Mouse (Mus musculus): ENCODE measurements around the gene Hhat.

The Hhat gene

GRCm38 (mm10) chr1:192770495-192771331 lies at the start of gene Hhat:
Hhat (minus strand) TSS chr1:192771223.
- no peak for DNase-seq (ENCODE audit: low read depth, low spot score)

- no peak for DNase-seq (ENCODE audit: low read depth, low spot score)
These were observed 47.3 kb upstream of the Hhat start for GRCm38 (mm10) chr1:192818334-192818733.

GRCm38 (mm10) chr1:192815789-192816188 lies 44.8 kb upstream of the Hhat start:
- no peak for DNase-seq (ENCODE audit: low read depth, low spot score)

- no peak for DNase-seq (ENCODE audit: low read depth, low spot score)
These were observed 43.7 kb upstream of the Hhat start for GRCm38 (mm10) chr1:192814700-192815099.

- DNase-seq (ENCODE audit: low read depth, low spot score): no peak
These were observed 41.7 kb upstream of the Hhat start for GRCm38 (mm10) chr1:192812758-192813157.

GRCm38 (mm10) chr1:192812290-192812689 lies 41.3 kb upstream of the Hhat start:
- no peak for DNase-seq (ENCODE audit: low read depth, low spot score)

- no peak for DNase-seq (ENCODE audit: low read depth, low spot score)
These were observed 35.4 kb upstream of the Hhat start for GRCm38 (mm10) chr1:192806168-192807157.

GRCm38 (mm10) chr1:192800338-192800737 lies 29.3 kb upstream of the Hhat start:
- DNase-seq (ENCODE audit: low read depth, low spot score): no peak

GRCm38 (mm10) chr1:192799165-192799991 lies 28.4 kb upstream of the Hhat start:
- DNase-seq (ENCODE audit: low read depth, low spot score): no peak

- DNase-seq (ENCODE audit: low read depth, low spot score): no peak
These were observed 27.5 kb upstream of the Hhat start for GRCm38 (mm10) chr1:192798212-192799164.

GRCm38 (mm10) chr1:192797011-192797274 lies 25.9 kb upstream of the Hhat start:
- DNase-seq (ENCODE audit: low read depth, low spot score): no peak

GRCm38 (mm10) chr1:192796201-192797010 lies 25.4 kb upstream of the Hhat start:
- DNase-seq (ENCODE audit: low read depth, low spot score): no peak

GRCm38 (mm10) chr1:192794957-192795745 lies 24.1 kb upstream of the Hhat start:
- no peak for DNase-seq (ENCODE audit: low read depth, low spot score)

- DNase-seq (ENCODE audit: low read depth, low spot score): no peak
These were observed 20.9 kb upstream of the Hhat start for GRCm38 (mm10) chr1:192791897-192792361.

- DNase-seq (ENCODE audit: low read depth, low spot score): no peak
These were observed 19.4 kb upstream of the Hhat start for GRCm38 (mm10) chr1:192790442-192790841.

- no peak for DNase-seq (ENCODE audit: low read depth, low spot score)
These were observed 18.8 kb upstream of the Hhat start for GRCm38 (mm10) chr1:192789828-192790227.

GRCm38 (mm10) chr1:192789111-192789522 lies 18.1 kb upstream of the Hhat start:
- no peak for DNase-seq (ENCODE audit: low read depth, low spot score)

GRCm38 (mm10) chr1:192786194-192786593 lies 15.2 kb upstream of the Hhat start:
- no peak for DNase-seq (ENCODE audit: low read depth, low spot score)
